Mouse (Mus musculus) cerebellum, postnatal 25 days (tissue): ENCODE measurements around the gene Myzap.

ENCODE experiments used
- DNase-seq, 2 experiments: peaks; one replicate each; pipeline ENCODE4 v3.0.0; 2021; ENCODE audit warnings: mixed read lengths in 2 of 2

Gene Myzap

GRCm38 (mm10) chr9:71478596-71478995, 113.6 kb downstream of the Myzap start:
- no peak for DNase-seq

- DNase-seq: no peak
These were observed 115.6 kb downstream of the Myzap start for GRCm38 (mm10) chr9:71476601-71477000.

GRCm38 (mm10) chr9:71475536-71475935, 116.6 kb downstream of the Myzap start:
- DNase-seq: no peak

GRCm38 (mm10) chr9:71467434-71467833, 124.7 kb downstream of the Myzap start:
- no peak for DNase-seq

- no peak for DNase-seq
These were observed 126.0 kb downstream of the Myzap start for GRCm38 (mm10) chr9:71466111-71466510.

- no peak for DNase-seq
These were observed 129.0 kb downstream of the Myzap start for GRCm38 (mm10) chr9:71463072-71463667.

GRCm38 (mm10) chr9:71456738-71457137, 135.4 kb downstream of the Myzap start:
- no peak for DNase-seq
